Comparison of ENCODE assay signal across 8 mouse cellular contexts in the genomic region with DNA sequence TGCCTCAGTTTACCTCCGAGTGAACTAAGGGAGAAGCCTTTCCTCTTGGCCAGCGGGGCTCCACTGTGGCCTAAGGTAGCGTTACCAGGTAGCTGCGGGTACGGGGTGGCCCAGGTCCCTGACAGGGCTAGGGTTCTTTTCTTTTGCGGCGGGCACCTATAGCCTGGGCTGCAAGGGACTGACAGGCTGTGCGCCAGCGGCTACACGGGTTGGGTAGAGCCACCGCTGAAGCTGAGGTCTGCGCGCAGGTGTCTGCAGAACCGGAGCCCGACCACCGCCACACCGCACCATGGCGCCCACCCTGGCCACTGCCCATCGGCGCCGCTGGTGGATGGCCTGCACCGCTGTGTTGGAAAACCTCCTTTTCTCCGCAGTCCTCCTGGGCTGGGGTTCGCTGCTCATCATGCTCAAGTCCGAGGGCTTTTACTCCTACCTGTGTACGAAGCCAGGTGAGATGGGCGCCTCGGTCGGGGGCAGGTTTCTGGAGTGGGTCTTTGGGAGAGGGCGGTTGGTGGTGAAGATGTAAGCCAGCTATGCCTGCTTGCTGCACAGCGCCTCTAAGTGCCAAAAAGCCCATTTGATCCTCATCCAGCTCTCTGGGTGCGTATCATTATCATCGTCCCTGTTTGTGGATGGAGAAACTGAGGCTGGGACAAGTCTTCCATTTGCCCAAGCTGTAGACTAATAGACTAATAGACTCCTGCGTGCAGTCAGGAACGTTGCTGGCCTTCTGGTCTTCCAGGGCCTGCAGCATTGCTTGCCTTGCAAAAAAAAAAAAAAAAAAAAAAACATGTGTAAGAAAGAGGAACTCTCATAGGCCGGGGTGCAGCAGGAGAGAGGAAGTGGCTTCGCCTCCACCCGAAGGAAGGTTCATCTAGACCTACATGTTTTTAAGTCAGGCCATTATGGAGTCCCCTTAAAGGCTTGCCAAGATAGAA. TPM values are rescaled to one million over a fixed set of nuclear protein-coding genes. Genes with fewer than 3 reads are reported as not detected.
DNase-seq lines count a peak whose midpoint lies in the region; ATAC-seq and TF ChIP-seq lines count a peak whose summit lies in the region.

No protein-coding gene starts in this region.

- peak overlapping the region; percentile 98 for H3K4me2 ChIP-seq in kidney, embryonic 15.5 days
- H3K4me2 ChIP-seq in kidney, postnatal 0 days (ENCODE audit: low read length): peak overlapping the region; percentile 96
- peak overlapping the region; percentile 83 for H3K4me2 ChIP-seq in stomach, embryonic 14.5 days (replicated peaks; ENCODE audit: low read depth, low read length)

- no peaks in the 10 kb centered on the region for H3K36me3 ChIP-seq in kidney, embryonic 15.5 days
- no peaks in the 10 kb centered on the region for H3K36me3 ChIP-seq in forebrain, embryonic 10.5 days (replicated peaks)
- H3K36me3 ChIP-seq in kidney, postnatal 0 days (ENCODE audit: insufficient read depth, low read length): no peaks in the 10 kb centered on the region
- H3K36me3 ChIP-seq in stomach, embryonic 14.5 days (ENCODE audit: control insufficient read depth, insufficient read depth, low read length): no peaks in the 10 kb centered on the region

- H3K4me1 ChIP-seq in kidney, embryonic 15.5 days: peaks cover 39% of the 10 kb centered on the region
- H3K4me1 ChIP-seq in forebrain, embryonic 10.5 days: peaks cover 47% of the 10 kb centered on the region
- peaks cover 17% of the 10 kb centered on the region; the same call in 1 of the 2 replicates for H3K4me1 ChIP-seq in kidney, postnatal 0 days (replicated peaks; ENCODE audit: insufficient read depth, low read length)
- peaks cover 10% of the 10 kb centered on the region; the same call in 1 of the 2 replicates for H3K4me1 ChIP-seq in stomach, embryonic 14.5 days (ENCODE audit: control insufficient read depth, insufficient read depth, low read length)

- H3K27ac ChIP-seq in kidney, embryonic 15.5 days: peak overlapping the region; percentile 9; the same call in 1 of the 2 replicates
- H3K27ac ChIP-seq in forebrain, embryonic 10.5 days: peak overlapping the region; percentile 95
- peak overlapping the region; percentile 68 for H3K27ac ChIP-seq in kidney, postnatal 0 days
- H3K27ac ChIP-seq in stomach, embryonic 14.5 days (ENCODE audit: low read length): peak overlapping the region; percentile 16; the same call in 1 of the 2 replicates

- no peak for TF ChIP-seq CTCF in kidney, postnatal 0 days (IDR thresholded peaks at IDR 0.05; ENCODE audit: low read depth)

- H3K9ac ChIP-seq in kidney, embryonic 15.5 days: peak overlapping the region; percentile 65
- peak overlapping the region; percentile 70 for H3K9ac ChIP-seq in kidney, postnatal 0 days (ENCODE audit: low read depth, low read length)
- H3K9ac ChIP-seq in stomach, embryonic 14.5 days (replicated peaks; ENCODE audit: low read depth, low read length): no peak overlapping the region

- no peaks in the 10 kb centered on the region for H3K9me3 ChIP-seq in kidney, embryonic 15.5 days (replicated peaks)
- H3K9me3 ChIP-seq in forebrain, embryonic 10.5 days: no peaks in the 10 kb centered on the region
- H3K9me3 ChIP-seq in kidney, postnatal 0 days (replicated peaks; ENCODE audit: low read length): no peaks in the 10 kb centered on the region
- no peaks in the 10 kb centered on the region for H3K9me3 ChIP-seq in stomach, embryonic 14.5 days (ENCODE audit: control insufficient read depth, low read depth, low read length)

- no peak for DNase-seq in kidney, adult 9 months
- peak; percentile 59 for DNase-seq in T-cell, adult 2 months (ENCODE audit: low spot score)
- peak; percentile 25 for DNase-seq in forebrain, embryonic 10.5 days (ENCODE audit: extremely low spot score, low spot score)
- no peak for DNase-seq in kidney, postnatal 0 days (ENCODE audit: low spot score)
- DNase-seq in urinary bladder, adult 2 months (ENCODE audit: low spot score): no peak

- H3K27me3 ChIP-seq in kidney, embryonic 15.5 days: no peaks in the 10 kb centered on the region
- peaks cover 14% of the 10 kb centered on the region for H3K27me3 ChIP-seq in forebrain, embryonic 10.5 days (ENCODE audit: poor library complexity, severe bottlenecking)
- H3K27me3 ChIP-seq in kidney, postnatal 0 days (ENCODE audit: insufficient read depth, low read length): no peaks in the 10 kb centered on the region
- no peaks in the 10 kb centered on the region for H3K27me3 ChIP-seq in stomach, embryonic 14.5 days (ENCODE audit: control insufficient read depth, insufficient read depth, low read length)

- ATAC-seq in kidney, embryonic 15.5 days (replicated peaks; ENCODE audit: low FRiP score): peak; percentile 2; the same call in 1 of the 2 replicates
- no peak for ATAC-seq in kidney, postnatal 0 days (replicated peaks; ENCODE audit: low FRiP score, low read depth)
- ATAC-seq in megakaryocyte progenitor cell, adult 5-6 weeks (replicated peaks; ENCODE audit: poor library complexity): peak; percentile 36
- no peak for ATAC-seq in stomach, embryonic 14.5 days (ENCODE audit: insufficient number of reproducible peaks, insufficient read depth, low FRiP score, low read depth)

- 13% methylated on average over 38 of the region's 38 CpGs for WGBS in kidney, embryonic 15.5 days
- WGBS in forebrain, embryonic 10.5 days: 18% methylated on average over 38 of the region's 38 CpGs
- 18% methylated on average over 37 of the region's 38 CpGs for WGBS in kidney, postnatal 0 days
- WGBS in stomach, embryonic 14.5 days: 15% methylated on average over 38 of the region's 38 CpGs

- peak overlapping the region; percentile 72 for H3K4me3 ChIP-seq in kidney, embryonic 15.5 days (replicated peaks)
- peak overlapping the region; percentile 81 for H3K4me3 ChIP-seq in forebrain, embryonic 10.5 days
- H3K4me3 ChIP-seq in kidney, postnatal 0 days (replicated peaks; ENCODE audit: low read depth, low read length): peak overlapping the region; percentile 59
- H3K4me3 ChIP-seq in stomach, embryonic 14.5 days (ENCODE audit: low read depth, low read length): peak overlapping the region; percentile 45

RNA-seq across cellular contexts. Expression of a gene that starts 1.1 kb away (rescaled TPM):
- 7.5 and 8.0 TPM in 2 replicates for polyA plus RNA-seq in kidney, embryonic 15.5 days (2015; fragmentation: Nextera tagmentation; extraction: Ambion mirVana)
- 5.5 and 6.1 TPM in 2 replicates for polyA plus RNA-seq in forebrain, embryonic 10.5 days (2016; fragmentation: Nextera tagmentation; extraction: Ambion mirVana)
- 16.6 and 19.1 TPM in 2 replicates for polyA plus RNA-seq in kidney, postnatal 0 days (2015; fragmentation: Nextera tagmentation; extraction: Ambion mirVana)
- 8.6 and 12.2 TPM in 2 replicates for total RNA-seq in megakaryocyte progenitor cell, adult 5-6 weeks (2015)
- 8.9 and 9.9 TPM in 2 replicates for total RNA-seq in megakaryocyte progenitor cell, adult 5-6 weeks (2017)
- polyA plus RNA-seq in stomach, embryonic 14.5 days (2014; fragmentation: Nextera tagmentation; extraction: Ambion mirVana): 4.0 and 5.1 TPM in 2 replicates
- 11.3 and 12.5 TPM in 2 replicates for polyA plus RNA-seq in urinary bladder, adult 2 months (2012; rRNA removed)

RNA-seq across cellular contexts. Expression of a gene that starts 19.3 kb away (rescaled TPM):
- 15.0 and 15.4 TPM in 2 replicates for polyA plus RNA-seq in kidney, embryonic 15.5 days (2015; fragmentation: Nextera tagmentation; extraction: Ambion mirVana)
- polyA plus RNA-seq in forebrain, embryonic 10.5 days (2016; fragmentation: Nextera tagmentation; extraction: Ambion mirVana): 5.1 and 5.4 TPM in 2 replicates
- polyA plus RNA-seq in kidney, postnatal 0 days (2015; fragmentation: Nextera tagmentation; extraction: Ambion mirVana): 13.6 and 14.4 TPM in 2 replicates
- total RNA-seq in megakaryocyte progenitor cell, adult 5-6 weeks (2015): 1.7 and 3.0 TPM in 2 replicates
- total RNA-seq in megakaryocyte progenitor cell, adult 5-6 weeks (2017): 2.4 and 3.7 TPM in 2 replicates
- polyA plus RNA-seq in stomach, embryonic 14.5 days (2014; fragmentation: Nextera tagmentation; extraction: Ambion mirVana): 4.8 and 5.4 TPM in 2 replicates
- polyA plus RNA-seq in urinary bladder, adult 2 months (2012; rRNA removed): 4.9 and 6.4 TPM in 2 replicates

RNA-seq across cellular contexts. Expression of a gene that starts 22.7 kb away (rescaled TPM):
- 1.3 TPM in 2 replicates for polyA plus RNA-seq in kidney, embryonic 15.5 days (2015; fragmentation: Nextera tagmentation; extraction: Ambion mirVana)
- polyA plus RNA-seq in forebrain, embryonic 10.5 days (2016; fragmentation: Nextera tagmentation; extraction: Ambion mirVana): 0.15 and 0.26 TPM in 2 replicates
- 4.2 and 4.5 TPM in 2 replicates for polyA plus RNA-seq in kidney, postnatal 0 days (2015; fragmentation: Nextera tagmentation; extraction: Ambion mirVana)
- 0.64 TPM in 1 of 2 replicates, not detected in the other for total RNA-seq in megakaryocyte progenitor cell, adult 5-6 weeks (2015)
- total RNA-seq in megakaryocyte progenitor cell, adult 5-6 weeks (2017): 0.24 TPM in 1 of 2 replicates, not detected in the other
- 0.32 and 0.60 TPM in 2 replicates for polyA plus RNA-seq in stomach, embryonic 14.5 days (2014; fragmentation: Nextera tagmentation; extraction: Ambion mirVana)
- 6.4 and 7.2 TPM in 2 replicates for polyA plus RNA-seq in urinary bladder, adult 2 months (2012; rRNA removed)

RNA-seq across cellular contexts. Expression of a gene that starts 46.0 kb away (rescaled TPM):
- polyA plus RNA-seq in kidney, embryonic 15.5 days (2015; fragmentation: Nextera tagmentation; extraction: Ambion mirVana): 54.6 and 61.7 TPM in 2 replicates
- polyA plus RNA-seq in forebrain, embryonic 10.5 days (2016; fragmentation: Nextera tagmentation; extraction: Ambion mirVana): 77.5 and 78.7 TPM in 2 replicates
- 36.3 and 36.6 TPM in 2 replicates for polyA plus RNA-seq in kidney, postnatal 0 days (2015; fragmentation: Nextera tagmentation; extraction: Ambion mirVana)
- total RNA-seq in megakaryocyte progenitor cell, adult 5-6 weeks (2015): 147 and 148 TPM in 2 replicates
- 93.5 and 107 TPM in 2 replicates for total RNA-seq in megakaryocyte progenitor cell, adult 5-6 weeks (2017)
- 79.7 and 79.8 TPM in 2 replicates for polyA plus RNA-seq in stomach, embryonic 14.5 days (2014; fragmentation: Nextera tagmentation; extraction: Ambion mirVana)
- 75.7 and 79.3 TPM in 2 replicates for polyA plus RNA-seq in urinary bladder, adult 2 months (2012; rRNA removed)

RNA-seq across cellular contexts. Expression of a gene that starts 55.3 kb away (rescaled TPM):
- 77.6 and 83.5 TPM in 2 replicates for polyA plus RNA-seq in kidney, embryonic 15.5 days (2015; fragmentation: Nextera tagmentation; extraction: Ambion mirVana)
- polyA plus RNA-seq in forebrain, embryonic 10.5 days (2016; fragmentation: Nextera tagmentation; extraction: Ambion mirVana): 59.2 and 61.9 TPM in 2 replicates
- 68.9 and 69.8 TPM in 2 replicates for polyA plus RNA-seq in kidney, postnatal 0 days (2015; fragmentation: Nextera tagmentation; extraction: Ambion mirVana)
- total RNA-seq in megakaryocyte progenitor cell, adult 5-6 weeks (2015): 166 and 176 TPM in 2 replicates
- total RNA-seq in megakaryocyte progenitor cell, adult 5-6 weeks (2017): 70.3 and 82.4 TPM in 2 replicates
- polyA plus RNA-seq in stomach, embryonic 14.5 days (2014; fragmentation: Nextera tagmentation; extraction: Ambion mirVana): 74.4 and 91.8 TPM in 2 replicates
- polyA plus RNA-seq in urinary bladder, adult 2 months (2012; rRNA removed): 148 and 178 TPM in 2 replicates

Comparison
In these comparisons a context has a peak if more than half of its experiments do, and no peak if none do; other contexts are left out.
1. ATAC-seq: peak in kidney, embryonic 15.5 days (single experiment) and megakaryocyte progenitor cell, adult 5-6 weeks (single experiment); none in kidney, postnatal 0 days (single experiment) and stomach, embryonic 14.5 days (single experiment).
2. H3K27ac ChIP-seq: peak in every context shown above with its lines; median percentile 95 in forebrain, embryonic 10.5 days; 68 in kidney, postnatal 0 days; 16 in stomach, embryonic 14.5 days; 9 in kidney, embryonic 15.5 days.
3. DNase-seq: peak in T-cell, adult 2 months (single experiment) and forebrain, embryonic 10.5 days (single experiment); none in kidney, adult 9 months (single experiment), kidney, postnatal 0 days (single experiment) and urinary bladder, adult 2 months (single experiment).
4. Peak in every context shown above with its lines, with median percentiles within 50 percentile points of each other: H3K4me2 ChIP-seq and H3K4me3 ChIP-seq.